Mouse (Mus musculus) hindbrain, postnatal 0 days (tissue): ENCODE measurements around the gene Itga8. TPM values are rescaled to one million over a fixed set of nuclear protein-coding genes. Genes with fewer than 3 reads are reported as not detected.
A peak's percentile ranks its signal among the peaks of the same experiment; 100 is the strongest.

Source experiments
- ATAC-seq: fragments of 200-750 bp; cut with Nextera tagmentation; 2 replicates; pipeline ENCODE4 v1.8.0; 2017; ENCODE audit warnings: mild to moderate bottlenecking, moderate TSS enrichment, moderate library complexity
- DNase-seq: peaks from one replicate; pipeline ENCODE4 v3.0.0-alpha.2; 2015; ENCODE audit warnings: low spot score
- H3K27ac ChIP-seq: fragments of 300-500 bp; sonication (generic); 2 replicates; pipeline ENCODE4 v1.5.1; 2014; ENCODE audit warnings: mild to moderate bottlenecking
- H3K27me3 ChIP-seq: fragments of 300-500 bp; sonication (generic); 2 replicates; pipeline ENCODE4 v1.6.1; 2014; ENCODE audit warnings: low read length, mixed read lengths; ENCODE audit not compliant: insufficient read depth
- H3K36me3 ChIP-seq: fragments of 300-500 bp; sonication (generic); 2 replicates; pipeline ENCODE4 v1.6.1; 2014; ENCODE audit warnings: low read length, mixed read lengths; ENCODE audit not compliant: insufficient read depth
- H3K4me1 ChIP-seq: fragments of 300-500 bp; sonication (generic); 2 replicates; pipeline ENCODE4 v1.6.1; 2014; ENCODE audit warnings: antibody characterized with exemption, low read length, mixed read lengths; ENCODE audit not compliant: insufficient read depth
- H3K4me2 ChIP-seq: fragments of 300-500 bp; sonication (generic); 2 replicates; pipeline ENCODE4 v1.6.1; 2014; ENCODE audit warnings: low read depth, mild to moderate bottlenecking, low read length, moderate library complexity, mixed read lengths
- H3K4me3 ChIP-seq: fragments of 300-500 bp; sonication (generic); 2 replicates; pipeline ENCODE4 v1.5.1; 2014; ENCODE audit warnings: low read length
- H3K9ac ChIP-seq: fragments of 300-500 bp; sonication (generic); replicated peaks from 2 replicates; pipeline ENCODE4 v1.6.1; 2014; ENCODE audit warnings: mild to moderate bottlenecking, low read length, moderate library complexity, mixed read lengths
- H3K9me3 ChIP-seq: fragments of 300-500 bp; sonication (generic); 2 replicates; pipeline ENCODE4 v1.6.1; 2016; ENCODE audit warnings: low read length, mixed read lengths
- CTCF ChIP-seq: IDR thresholded peaks from 2 replicates; pipeline ENCODE4 v1.5.1; 2016; ENCODE audit warnings: antibody characterized with exemption, control low read depth, low read depth
- WGBS: fragments of 180-500 bp; shearing (Covaris S2); extraction: QIAGEN DNeasy Blood & Tissue Kit; methylation state at CpG from one replicate; pipeline ENCODE4 v1.1.7; 2014; 5-methylcytosine and 5-hydroxymethylcytosine counted together
- polyA plus RNA-seq: library from polyadenylated mRNA; unstranded; fragments of >200 nt; fragmentation: Nextera tagmentation; extraction: Ambion mirVana; gene quantifications from 2 replicates; pipeline ENCODE4 v1.2.1, GENCODE M21; 2015
- total RNA-seq: library from RNA; depleted of rRNA; stranded (reverse); fragments of >200 nt; gene quantifications from 2 replicates; pipeline ENCODE4 v1.2.3, GENCODE M21; 2014; rRNA removed

The Itga8 gene
- total RNA-seq (3.6 and 5.3 TPM in 2 replicates), polyA plus RNA-seq (2.9 and 3.2 TPM in 2 replicates)

- peak; percentile 96 for ATAC-seq
- Histone ChIP-seq H3K9ac (peak within 1 kb of the TSS; percentile 59), H3K4me3 (peak within 1 kb of the TSS; percentile 72), H3K4me2 (peak within 1 kb of the TSS; percentile 95), H3K36me3 (no peaks in the 10 kb centered on the region), H3K4me1 (peaks cover 3% of the 10 kb centered on the region; the same call in 1 of the 2 replicates), H3K27ac (no peak within 1 kb of the TSS), H3K9me3 (no peaks in the 10 kb centered on the region), H3K27me3 (peaks cover 5% of the 10 kb centered on the region; the same call in 1 of the 2 replicates)
- DNase-seq: peak; percentile 89
- WGBS: under 1% methylated on average over 56 of the region's 56 CpGs
- TF ChIP-seq CTCF: peak; percentile 84
These were observed at the start of gene Itga8 for GRCm38 (mm10) chr2:12301431-12302170. Itga8 (minus strand) TSS chr2:12301922.

GRCm38 (mm10) chr2:12348914-12349313, 47.2 kb upstream of the Itga8 start:
- no peak overlapping the region for H3K4me3 ChIP-seq
- no peaks in the 10 kb centered on the region for H3K27me3 ChIP-seq
- H3K9ac ChIP-seq: no peak overlapping the region
- H3K27ac ChIP-seq: no peak overlapping the region
- no peak overlapping the region for H3K4me2 ChIP-seq
- H3K36me3 ChIP-seq: peaks cover 6% of the 10 kb centered on the region; the same call in 1 of the 2 replicates
- no peak for TF ChIP-seq CTCF
- DNase-seq: no peak
- no peaks in the 10 kb centered on the region for H3K9me3 ChIP-seq
- no peak for ATAC-seq
- H3K4me1 ChIP-seq: no peaks in the 10 kb centered on the region
- WGBS: 85% methylated on average over 2 of the region's 2 CpGs

GRCm38 (mm10) chr2:12331962-12332361, 30.2 kb upstream of the Itga8 start:
- ATAC-seq (no peak), DNase-seq (no peak)
- Histone ChIP-seq H3K36me3 (no peaks in the 10 kb centered on the region), H3K9me3 (no peaks in the 10 kb centered on the region), H3K4me1 (0 out of 2 replicates have a peak, but pooled peaks cover 8% of the 10 kb centered on the region), H3K4me2 (no peak overlapping the region), H3K4me3 (no peak overlapping the region), H3K27me3 (no peaks in the 10 kb centered on the region), H3K9ac (no peak overlapping the region), H3K27ac (no peak overlapping the region)
- 41% methylated on average over 2 of the region's 2 CpGs for WGBS
- TF ChIP-seq CTCF: no peak

GRCm38 (mm10) chr2:12329620-12330019, 27.9 kb upstream of the Itga8 start:
- Histone ChIP-seq H3K27ac (no peak overlapping the region), H3K4me3 (no peak overlapping the region), H3K27me3 (no peaks in the 10 kb centered on the region), H3K9me3 (no peaks in the 10 kb centered on the region), H3K36me3 (no peaks in the 10 kb centered on the region), H3K4me1 (0 out of 2 replicates have a peak, but pooled peaks cover 8% of the 10 kb centered on the region), H3K9ac (no peak overlapping the region), H3K4me2 (no peak overlapping the region)
- WGBS: 31% methylated on average over 2 of the region's 2 CpGs
- TF ChIP-seq CTCF: no peak
- ATAC-seq (no peak), DNase-seq (peak; percentile 24)

GRCm38 (mm10) chr2:12329068-12329407, 27.3 kb upstream of the Itga8 start:
- Histone ChIP-seq H3K9me3 (no peaks in the 10 kb centered on the region), H3K4me3 (no peak overlapping the region), H3K27me3 (no peaks in the 10 kb centered on the region), H3K4me2 (peak overlapping the region; percentile 28), H3K4me1 (0 out of 2 replicates have a peak, but pooled peaks cover 8% of the 10 kb centered on the region), H3K27ac (no peak overlapping the region), H3K36me3 (no peaks in the 10 kb centered on the region), H3K9ac (no peak overlapping the region)
- no peak for TF ChIP-seq CTCF
- no peak for ATAC-seq
- DNase-seq: no peak
- 8% methylated on average over 5 of the region's 5 CpGs for WGBS

GRCm38 (mm10) chr2:12328355-12329067, 26.8 kb upstream of the Itga8 start:
- H3K9me3 ChIP-seq: no peaks in the 10 kb centered on the region
- no peaks in the 10 kb centered on the region for H3K27me3 ChIP-seq
- H3K27ac ChIP-seq: no peak overlapping the region
- peak overlapping the region; percentile 28 for H3K4me2 ChIP-seq
- H3K4me3 ChIP-seq: no peak overlapping the region
- no peaks in the 10 kb centered on the region for H3K36me3 ChIP-seq
- DNase-seq: peak; percentile 43
- no peak overlapping the region for H3K9ac ChIP-seq
- no peak for TF ChIP-seq CTCF
- WGBS: 7% methylated on average over 8 of the region's 8 CpGs
- H3K4me1 ChIP-seq: 0 out of 2 replicates have a peak, but pooled peaks cover 8% of the 10 kb centered on the region
- peak; percentile 33 for ATAC-seq
